Mouse (Mus musculus) CD4-positive helper T cell, adult 2 months (primary cell): Measurements from ENCODE around the gene Uap1l1.
"Not testable (repeated sequence)": the region's sequence is repeated elsewhere in the genome, so short reads cannot be mapped to it uniquely, and the experiment has no call there.

ENCODE experiments used
- DNase-seq: peaks from one replicate; pipeline ENCODE4 v3.0.0-alpha.2; 2012; ENCODE audit warnings: low read depth, missing footprints, low spot score

The Uap1l1 gene

DNA sequence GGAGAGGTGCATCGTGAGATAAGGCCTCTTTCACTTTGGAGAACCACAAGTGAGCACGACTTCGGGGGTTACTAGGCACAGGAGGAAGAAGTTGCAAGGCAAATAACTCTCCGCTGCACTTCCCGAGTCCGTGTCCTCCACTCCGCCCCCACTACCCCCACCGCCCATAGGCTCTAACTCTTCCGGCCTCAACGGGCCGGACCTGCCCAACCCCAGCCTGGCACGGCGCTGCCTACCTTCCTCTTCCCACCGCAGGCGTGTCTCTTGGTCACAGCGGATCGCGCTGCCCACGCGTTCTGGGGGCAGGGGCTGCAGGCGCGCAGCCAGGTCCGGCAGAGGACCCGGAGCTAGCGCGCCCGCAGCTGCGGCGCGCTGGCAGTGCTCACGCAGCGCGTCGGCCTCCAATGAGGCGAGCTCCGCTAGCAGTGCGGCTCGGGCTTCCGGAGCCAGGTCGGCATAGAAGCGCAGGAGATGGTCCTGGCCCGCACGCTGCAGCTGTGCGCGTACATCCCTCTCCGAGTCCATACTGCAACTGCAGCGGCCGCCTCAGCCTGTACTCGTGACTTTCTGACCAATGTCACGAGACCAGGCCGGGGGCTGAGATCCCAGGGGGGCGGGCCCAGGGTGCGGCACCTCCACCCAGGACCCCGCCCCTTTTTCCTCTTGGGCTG, at the start of gene Uap1l1:
Gene Uap1l1, minus strand, starts transcription at position 592 of the 671 bp plus-strand sequence.
- peak; percentile 83 for DNase-seq

GRCm38 (mm10) chr2:25413436-25413835, 48.0 kb upstream of the Uap1l1 start:
- not testable (repeated sequence) for DNase-seq

GRCm38 (mm10) chr2:25408908-25409307, 43.4 kb upstream of the Uap1l1 start:
- no peak for DNase-seq

GRCm38 (mm10) chr2:25403994-25404393, 38.5 kb upstream of the Uap1l1 start:
- DNase-seq = no peak

GRCm38 (mm10) chr2:25402972-25403601, 37.6 kb upstream of the Uap1l1 start:
- DNase-seq = peak; percentile 37

DNA sequence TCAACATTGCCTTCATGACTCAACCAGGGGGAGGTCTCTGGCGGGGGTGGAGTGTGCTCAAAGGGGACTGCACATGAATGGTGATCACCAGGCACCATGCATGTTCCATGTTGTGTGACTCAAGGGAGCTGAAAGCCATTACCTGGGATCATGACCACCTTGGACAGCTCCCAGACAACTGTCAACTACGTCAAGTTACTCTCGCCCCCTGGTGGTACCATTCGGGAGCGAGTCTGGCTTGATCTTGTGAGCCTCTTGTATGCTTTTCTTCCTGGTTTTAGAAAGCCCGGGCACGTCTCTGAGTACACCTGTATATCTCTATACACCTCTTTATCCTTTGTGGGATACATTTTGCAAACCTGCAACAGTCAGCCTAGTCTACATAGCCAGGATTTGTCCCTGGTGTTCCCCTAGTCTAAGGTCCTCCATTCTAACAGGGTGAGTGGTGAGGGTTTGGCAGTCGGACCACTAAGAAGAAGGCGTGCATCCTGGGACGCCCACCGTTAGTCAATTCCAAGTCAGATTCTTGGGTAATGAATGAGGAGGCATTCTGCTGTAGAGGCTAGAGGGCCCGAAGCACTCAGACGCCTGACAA, 37.0 kb upstream of the Uap1l1 start:
- DNase-seq = peak; percentile 85

DNA sequence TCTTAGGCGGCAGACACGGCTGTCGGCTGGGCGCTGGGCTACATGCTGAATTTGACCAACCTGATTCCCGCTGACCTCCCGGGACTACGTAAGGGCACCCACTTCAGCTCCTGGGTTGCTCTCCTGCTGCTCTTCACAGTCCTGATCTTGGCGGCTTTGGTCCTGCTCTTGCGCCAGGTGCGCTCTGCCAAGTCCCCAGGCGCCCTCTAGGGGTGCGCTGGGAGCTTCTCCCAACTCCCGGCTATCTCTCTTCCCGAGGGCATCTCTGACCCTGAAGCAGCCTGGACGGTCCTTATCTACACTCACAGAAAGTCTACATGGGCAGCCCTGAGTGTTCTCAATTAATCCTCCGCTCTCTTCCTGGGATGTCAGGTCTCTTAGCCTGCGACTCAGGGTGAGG, 35.3 kb upstream of the Uap1l1 start:
- peak; percentile 35 for DNase-seq

- no peak for DNase-seq
Observed at GRCm38 (mm10) chr2:25400291-25400690, 34.8 kb upstream of the Uap1l1 start.

DNA sequence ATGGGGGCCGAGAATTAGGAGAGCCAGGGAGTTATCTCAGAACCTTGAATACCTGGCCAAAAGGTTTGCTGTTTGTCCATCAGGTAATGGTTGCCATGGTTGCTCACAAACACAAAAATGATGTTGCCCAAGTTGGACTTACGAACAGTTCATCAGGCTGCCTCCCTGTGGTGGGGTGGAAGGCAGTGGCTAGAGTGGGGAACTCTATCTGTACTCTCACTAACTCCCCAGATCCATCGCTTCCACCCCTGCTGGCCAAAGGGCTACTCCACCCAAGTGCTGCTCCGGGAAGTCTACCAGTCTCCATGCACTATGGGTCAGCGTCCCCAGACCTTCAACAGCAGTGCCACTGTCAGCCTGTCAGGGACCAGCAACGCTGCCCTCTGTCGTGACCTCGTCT, 33.6 kb upstream of the Uap1l1 start, which contains the start of gene Npdc1:
Gene Npdc1, plus strand, starts transcription at position 301 of the 400 bp plus-strand sequence.
- DNase-seq = no peak

- DNase-seq = no peak
Observed at GRCm38 (mm10) chr2:25398065-25398464, 32.6 kb upstream of the Uap1l1 start.

GRCm38 (mm10) chr2:25397010-25397409, 31.5 kb upstream of the Uap1l1 start:
- no peak for DNase-seq

DNA sequence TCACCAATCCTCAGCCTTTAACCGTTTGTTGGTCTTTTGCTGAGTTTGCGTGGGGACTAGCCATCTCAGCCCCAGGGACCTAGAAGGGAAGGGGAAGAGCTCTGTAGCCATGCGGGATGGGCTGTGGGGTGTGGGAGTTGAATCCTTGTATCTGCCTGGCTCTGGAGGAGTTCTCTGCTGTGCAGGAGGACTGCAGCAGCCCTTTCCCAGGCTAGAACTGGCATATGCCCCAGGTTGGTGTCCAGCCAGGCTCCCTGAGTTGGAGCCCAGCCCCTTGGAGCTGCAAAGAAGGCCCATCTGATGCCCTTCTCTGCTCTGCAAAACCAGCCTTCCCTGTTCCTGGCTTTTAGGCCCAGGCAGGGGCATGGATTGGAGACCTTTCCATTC, 31.1 kb upstream of the Uap1l1 start:
- no peak for DNase-seq

DNA sequence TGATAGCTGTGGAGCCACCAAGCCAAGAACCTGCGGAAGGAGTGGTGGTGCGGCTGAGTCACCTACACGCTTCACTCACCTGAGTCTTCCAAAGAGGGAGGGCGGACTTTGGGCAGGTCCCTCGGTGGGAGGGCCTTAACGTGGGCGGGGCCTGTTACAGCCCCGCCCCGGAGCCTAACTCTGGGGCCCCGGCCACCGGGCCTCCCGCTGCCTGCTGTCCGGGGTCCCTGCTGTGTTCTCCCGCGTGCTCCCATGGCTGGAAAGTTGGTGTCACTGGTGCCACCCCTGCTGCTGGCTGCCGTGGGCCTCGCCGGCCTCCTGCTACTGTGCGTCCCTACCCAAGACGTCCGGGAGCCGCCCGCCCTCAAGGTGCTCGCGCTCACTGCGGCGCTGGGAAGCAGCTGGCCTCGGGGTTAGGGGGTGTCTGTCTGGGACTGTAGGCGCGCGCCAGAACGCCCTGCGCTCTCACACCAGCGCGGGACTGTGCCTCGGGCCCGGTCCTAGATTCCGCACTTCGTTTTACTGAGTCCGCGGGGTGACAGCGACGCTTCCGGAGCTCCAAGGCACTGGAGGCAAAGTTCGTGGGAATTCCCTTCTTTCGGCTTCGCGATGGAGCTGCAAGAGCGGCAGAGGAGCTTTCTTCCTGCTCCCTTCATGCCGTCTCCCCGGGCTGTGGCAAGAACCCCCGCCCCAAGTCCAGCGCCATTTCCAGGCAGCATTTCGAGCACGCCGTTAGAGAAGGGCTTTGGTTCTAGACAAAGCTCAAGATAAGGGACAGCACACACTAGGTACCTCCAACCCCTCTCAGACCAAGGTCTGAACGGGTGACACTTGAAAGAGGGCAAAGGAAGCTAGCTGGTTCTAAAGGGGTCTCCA, 30.5 kb upstream of the Uap1l1 start, which contains the start of gene Entpd2:
Gene Entpd2, plus strand, starts transcription at position 154 of the 876 bp plus-strand sequence.
- DNase-seq = peak; percentile 52

DNA sequence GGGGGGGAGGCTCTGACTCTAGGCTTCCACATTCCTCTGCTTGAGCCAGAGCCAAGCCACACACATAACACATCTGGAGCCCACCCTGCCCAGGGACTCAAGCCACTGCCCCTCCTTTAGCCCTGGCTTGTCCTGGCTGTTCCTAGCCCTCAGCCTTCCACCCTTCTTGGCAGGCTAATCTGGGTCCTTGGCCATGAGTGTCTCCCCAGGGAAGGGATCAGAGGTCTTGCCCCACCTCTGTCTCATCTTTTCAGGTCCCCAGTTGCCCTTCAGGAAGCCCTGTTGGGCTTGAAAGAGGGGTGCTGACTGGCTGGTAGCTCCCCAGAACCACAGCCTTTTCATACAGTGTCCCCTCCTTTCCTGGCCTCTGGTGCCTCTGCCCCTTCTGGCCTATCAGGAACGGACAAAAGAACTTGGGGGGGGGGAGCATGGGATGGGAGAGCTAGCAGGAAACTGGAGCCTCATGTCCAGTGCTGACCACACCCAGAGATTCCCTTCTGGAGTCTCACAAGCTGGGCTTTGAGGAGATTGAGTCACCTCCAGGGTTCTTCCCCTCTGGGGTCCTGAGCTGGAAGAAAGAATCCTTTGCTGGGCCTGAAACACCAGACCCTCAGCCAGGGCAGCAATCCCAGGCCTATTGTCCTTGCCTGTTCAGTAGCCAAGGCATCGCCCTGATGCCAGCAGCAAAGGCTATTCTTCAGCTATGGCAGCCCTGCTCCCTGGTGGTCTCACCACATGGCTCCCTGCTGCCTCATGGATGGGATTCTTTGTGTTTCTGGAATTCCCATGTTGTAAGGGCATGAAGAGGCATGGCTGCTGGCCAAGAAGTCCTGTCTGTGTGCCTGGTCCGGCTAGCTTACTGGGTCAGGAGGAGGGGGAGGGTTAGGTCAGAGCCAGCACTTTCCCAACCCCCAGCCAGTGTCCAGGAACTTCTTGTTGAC, 29.1 kb upstream of the Uap1l1 start:
- DNase-seq = no peak

GRCm38 (mm10) chr2:25391266-25391665, 25.8 kb upstream of the Uap1l1 start:
- DNase-seq = no peak

DNA sequence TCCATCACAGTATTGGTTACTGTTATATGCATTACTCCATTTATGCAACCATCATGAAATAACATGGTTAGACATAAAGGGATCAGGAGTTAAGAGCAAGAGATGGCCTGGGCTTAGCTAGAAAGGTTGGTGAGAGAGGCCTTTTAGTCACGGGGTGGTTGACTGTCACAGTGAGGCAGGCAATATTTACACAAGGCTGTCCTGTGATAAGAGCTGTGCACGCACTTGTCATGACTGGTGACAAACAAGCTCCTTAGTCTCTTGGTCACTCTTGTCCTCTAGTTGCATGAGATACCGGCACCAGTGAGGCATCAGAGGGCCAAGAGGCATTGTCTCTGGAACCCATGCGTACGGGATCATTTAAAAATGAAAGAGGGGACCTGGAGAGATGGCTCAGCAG, 19.0 kb upstream of the Uap1l1 start:
- no peak for DNase-seq

- DNase-seq = peak; percentile 58
Observed at GRCm38 (mm10) chr2:25376589-25376988, 11.1 kb upstream of the Uap1l1 start.

GRCm38 (mm10) chr2:25373431-25373830, 7.9 kb upstream of the Uap1l1 start:
- no peak for DNase-seq

DNA sequence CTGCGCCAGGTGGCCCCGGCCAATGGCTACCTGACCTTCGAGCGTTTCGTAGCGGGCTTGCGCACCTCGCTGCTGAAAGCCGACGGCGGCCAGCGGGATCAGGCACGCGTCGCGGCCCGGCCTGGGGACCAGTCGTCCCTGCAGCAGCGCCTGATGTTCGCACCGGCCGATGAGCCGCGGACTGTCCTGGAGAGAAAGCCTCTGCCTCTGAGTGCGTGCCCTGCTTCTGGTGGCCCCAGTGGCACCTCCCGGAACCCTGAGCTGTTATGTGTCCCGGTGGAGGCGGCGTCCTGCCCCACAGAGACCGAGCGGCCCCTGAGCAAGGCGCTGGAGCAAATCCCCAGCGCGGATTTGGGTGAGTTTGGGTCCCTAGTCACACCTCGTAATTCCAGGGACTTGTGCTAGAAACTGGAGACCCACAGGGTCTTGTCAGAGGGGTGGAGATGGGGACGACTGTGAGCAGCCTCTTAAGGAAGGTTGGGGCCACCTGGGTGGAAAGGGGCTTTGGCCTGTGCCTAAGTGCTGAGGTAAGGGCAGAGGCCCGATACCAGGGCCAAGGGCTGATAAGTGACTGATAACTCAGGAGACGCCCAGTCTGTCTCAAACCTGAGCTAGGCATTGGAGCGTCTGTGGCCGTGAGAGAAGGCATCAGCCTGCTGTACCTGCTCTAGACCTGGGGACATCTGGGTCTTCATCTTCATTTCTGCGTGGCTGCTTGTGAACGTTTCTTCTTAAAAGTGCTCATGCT, 7.3 kb upstream of the Uap1l1 start:
- DNase-seq = no peak
